Mouse (Mus musculus) hindbrain, embryonic 13.5 days (tissue): ENCODE data around the gene Fgf2. TPM values are rescaled to one million over a fixed set of nuclear protein-coding genes. Genes with fewer than 3 reads are reported as not detected.

ENCODE experiments used
- ATAC-seq: fragments of 200-750 bp; cut with Nextera tagmentation; 2 replicates; pipeline ENCODE4 v1.8.0; 2017; ENCODE audit warnings: moderate TSS enrichment; ENCODE audit not compliant: low FRiP score
- H3K27ac ChIP-seq: fragments of 300-500 bp; sonication (generic); 2 replicates; pipeline ENCODE4 v1.5.1; 2015; ENCODE audit warnings: inconsistent platforms, mild to moderate bottlenecking, moderate library complexity
- H3K27me3 ChIP-seq: fragments of 300-500 bp; sonication (generic); 2 replicates; pipeline ENCODE4 v1.6.1; 2015; ENCODE audit warnings: mild to moderate bottlenecking, inconsistent platforms
- H3K36me3 ChIP-seq: fragments of 300-500 bp; sonication (generic); 2 replicates; pipeline ENCODE4 v1.6.1; 2015; ENCODE audit warnings: mild to moderate bottlenecking, inconsistent platforms
- H3K4me1 ChIP-seq: fragments of 300-500 bp; sonication (generic); replicated peaks from 2 replicates; pipeline ENCODE4 v1.6.1; 2015; ENCODE audit warnings: inconsistent platforms
- H3K4me2 ChIP-seq: fragments of 300-500 bp; sonication (generic); 2 replicates; pipeline ENCODE4 v1.6.1; 2015; ENCODE audit warnings: inconsistent platforms, mild to moderate bottlenecking, moderate library complexity
- H3K4me3 ChIP-seq: fragments of 300-500 bp; sonication (generic); 2 replicates; pipeline ENCODE4 v1.5.1; 2015; ENCODE audit warnings: mild to moderate bottlenecking, inconsistent platforms
- H3K9ac ChIP-seq: fragments of 300-500 bp; sonication (generic); 2 replicates; pipeline ENCODE4 v1.6.1; 2015; ENCODE audit warnings: mild to moderate bottlenecking, inconsistent platforms
- H3K9me3 ChIP-seq: fragments of 300-500 bp; sonication (generic); 2 replicates; pipeline ENCODE4 v1.6.1; 2016; ENCODE audit warnings: inconsistent platforms
- WGBS: fragments of 180-500 bp; shearing (Covaris S2); methylation state at CpG from one replicate; pipeline ENCODE4 v1.1.7; 2015; 5-methylcytosine and 5-hydroxymethylcytosine counted together
- polyA plus RNA-seq: library from polyadenylated mRNA; unstranded; fragments of >200 nt; fragmentation: Nextera tagmentation; extraction: Ambion mirVana; gene quantifications from 2 replicates; pipeline ENCODE4 v1.2.1, GENCODE M21; 2015

The Fgf2 gene
- polyA plus RNA-seq, 1 experiment from 2014 or later: 0.34 TPM

GRCm38 (mm10) chr3:37426069-37426468, 77.9 kb downstream of the Fgf2 start:
- H3K9ac ChIP-seq: no peak overlapping the region
- H3K4me3 ChIP-seq: no peak overlapping the region
- H3K36me3 ChIP-seq: peaks cover 21% of the 10 kb centered on the region
- peaks cover 7% of the 10 kb centered on the region for H3K4me1 ChIP-seq
- H3K4me2 ChIP-seq: no peak overlapping the region
- H3K9me3 ChIP-seq: no peaks in the 10 kb centered on the region
- WGBS: 97% methylated on average over 3 of the region's 3 CpGs
- H3K27ac ChIP-seq: no peak overlapping the region
- H3K27me3 ChIP-seq: no peaks in the 10 kb centered on the region
- ATAC-seq: no peak

GRCm38 (mm10) chr3:37430359-37430758, 82.2 kb downstream of the Fgf2 start:
- Histone ChIP-seq H3K27me3 (no peaks in the 10 kb centered on the region), H3K9ac (no peak overlapping the region), H3K4me2 (no peak overlapping the region), H3K36me3 (peaks cover 39% of the 10 kb centered on the region), H3K4me1 (no peaks in the 10 kb centered on the region), H3K27ac (no peak overlapping the region), H3K9me3 (no peaks in the 10 kb centered on the region), H3K4me3 (no peak overlapping the region)
- no peak for ATAC-seq

- Histone ChIP-seq H3K36me3 (peaks cover 33% of the 10 kb centered on the region), H3K9me3 (no peaks in the 10 kb centered on the region), H3K4me3 (no peak overlapping the region), H3K4me2 (no peak overlapping the region), H3K4me1 (no peaks in the 10 kb centered on the region), H3K27me3 (no peaks in the 10 kb centered on the region), H3K27ac (no peak overlapping the region), H3K9ac (no peak overlapping the region)
- 100% methylated on average over 1 of the region's 1 CpGs for WGBS
- no peak for ATAC-seq
Observed at GRCm38 (mm10) chr3:37439770-37440169, 91.6 kb downstream of the Fgf2 start.

GRCm38 (mm10) chr3:37443409-37443808, 95.3 kb downstream of the Fgf2 start:
- no peak overlapping the region for H3K4me2 ChIP-seq
- H3K27ac ChIP-seq: no peak overlapping the region
- peaks cover 22% of the 10 kb centered on the region for H3K36me3 ChIP-seq
- H3K9ac ChIP-seq: no peak overlapping the region
- no peak for ATAC-seq
- no peaks in the 10 kb centered on the region for H3K9me3 ChIP-seq
- H3K4me3 ChIP-seq: no peak overlapping the region
- no peaks in the 10 kb centered on the region for H3K27me3 ChIP-seq
- 94% methylated on average over 2 of the region's 2 CpGs for WGBS
- no peaks in the 10 kb centered on the region for H3K4me1 ChIP-seq

- Histone ChIP-seq H3K4me3 (no peak overlapping the region), H3K9me3 (no peaks in the 10 kb centered on the region), H3K9ac (no peak overlapping the region), H3K36me3 (peaks cover 4% of the 10 kb centered on the region), H3K4me1 (no peaks in the 10 kb centered on the region), H3K27ac (no peak overlapping the region), H3K27me3 (no peaks in the 10 kb centered on the region), H3K4me2 (no peak overlapping the region)
- ATAC-seq: no peak
- WGBS: 88% methylated on average over 1 of the region's 1 CpGs
Observed at GRCm38 (mm10) chr3:37455992-37456391, 107.8 kb downstream of the Fgf2 start.

Other genes starting within 250 kb of the Fgf2 start
- 0.48 and 0.51 TPM in 2 replicates for gene Il2, start 222.4 kb upstream of the Fgf2 start, polyA plus RNA-seq
- gene Il21, start 115.7 kb upstream of the Fgf2 start, polyA plus RNA-seq: not detected in 2 replicates
- gene Bbs12, start 35.8 kb upstream of the Fgf2 start, polyA plus RNA-seq: 5.3 and 5.4 TPM in 2 replicates
- gene Cetn4, start 35.6 kb upstream of the Fgf2 start, polyA plus RNA-seq: 2.5 and 4.2 TPM in 2 replicates
- 30.6 and 38.3 TPM in 2 replicates for gene Spata5, start 71.5 kb downstream of the Fgf2 start, polyA plus RNA-seq
- gene Nudt6, start 71.9 kb downstream of the Fgf2 start, polyA plus RNA-seq: 6.4 and 6.6 TPM in 2 replicates